Mouse (Mus musculus) testis, adult 2 months (tissue): ENCODE results near the gene Foxb1.

Experiments
- CTCF ChIP-seq: fragments of 200-500 bp; IDR thresholded peaks from 2 replicates; pipeline ENCODE4 v1.5.1; 2012; ENCODE audit warnings: low read depth, mild to moderate bottlenecking, inconsistent platforms, low read length, moderate library complexity; ENCODE audit not compliant: control insufficient read depth, insufficient read depth, insufficient replicate concordance
- POLR2A ChIP-seq: fragments of 200-500 bp; IDR thresholded peaks from 2 replicates; pipeline ENCODE4 v1.6.1; 2012; ENCODE audit warnings: low read depth, mild to moderate bottlenecking, inconsistent platforms, low read length, moderate library complexity; ENCODE audit not compliant: control insufficient read depth

- TF ChIP-seq POLR2A (no peak), CTCF (no peak)
Observed at GRCm38 (mm10) chr9:69716364-69716763, 44.4 kb downstream of the Foxb1 start.
